ENCODE assay signal across 20 mouse cellular contexts in genomic region chr11:109060527-109060908, GRCm38 (mm10).
DNase-seq lines count a peak whose midpoint lies in the region; ATAC-seq and TF ChIP-seq lines count a peak whose summit lies in the region.
"Had no signal": no experiment of that assay in that cellular context is flagged by ENCODE, and none has a peak within 500 bp of the region (broad histone marks: within the 10 kb centered on the region; RNA-seq: fewer than 3 reads in every experiment).

No protein-coding gene starts in this region.

- H3K27ac ChIP-seq in lung, postnatal 0 days (ENCODE audit: low read length) = peak overlapping the region; percentile 76
- H3K27ac ChIP-seq in midbrain, embryonic 11.5 days (ENCODE audit: low read depth, low read length) = no peak overlapping the region
- H3K27ac ChIP-seq: forebrain, embryonic 13.5 days; limb, embryonic 10.5 days had no signal

- no peak overlapping the region for H3K4me2 ChIP-seq in lung, postnatal 0 days (replicated peaks; ENCODE audit: low read depth, low read length)
- H3K4me2 ChIP-seq in midbrain, embryonic 11.5 days = no peak overlapping the region
- H3K4me2 ChIP-seq: forebrain, embryonic 13.5 days; liver, embryonic 11.5 days had no signal

- DNase-seq in adrenal gland, postnatal 10 days = peak; percentile 51
- no peak for DNase-seq in adrenal gland, postnatal 25 days
- DNase-seq in adrenal gland, postnatal 36 days = peak; percentile 36 to 44
- peak; percentile 28 to 45 for DNase-seq in gastrocnemius, postnatal 4 days (ENCODE audit: low spot score in 2 of 2)
- DNase-seq in lung, postnatal 0 days (ENCODE audit: low spot score) = peak; percentile 93
- DNase-seq in T-cell, adult 2 months (ENCODE audit: low spot score) = no peak
- DNase-seq in right cerebral cortex, postnatal 14 days = no peak
- no peak for DNase-seq in midbrain, embryonic 11.5 days (ENCODE audit: low spot score, missing footprints)
- DNase-seq: cerebellum, adult 11-12 months; cerebellum, postnatal 25 days; layer of hippocampus, postnatal 36 days; midbrain, embryonic 14.5 days; retina, postnatal 1 day; thymus, adult 2 months had no signal

- H3K27me3 ChIP-seq in lung, postnatal 0 days (replicated peaks; ENCODE audit: insufficient read depth, low read length) = no peaks in the 10 kb centered on the region
- no peaks in the 10 kb centered on the region for H3K27me3 ChIP-seq in midbrain, embryonic 11.5 days (ENCODE audit: control insufficient read depth, insufficient read depth, low read length)
- H3K27me3 ChIP-seq: CH12.LX; forebrain, embryonic 13.5 days had no signal

- H3K36me3 ChIP-seq in lung, postnatal 0 days (ENCODE audit: insufficient read depth, low read length) = no peaks in the 10 kb centered on the region
- no peaks in the 10 kb centered on the region for H3K36me3 ChIP-seq in midbrain, embryonic 11.5 days (ENCODE audit: control insufficient read depth, insufficient read depth, low read length)
- H3K36me3 ChIP-seq: limb, embryonic 10.5 days had no signal

- no peak overlapping the region for H3K9ac ChIP-seq in lung, postnatal 0 days (replicated peaks; ENCODE audit: low read depth)
- no peak overlapping the region for H3K9ac ChIP-seq in midbrain, embryonic 11.5 days (ENCODE audit: low read length)
- H3K9ac ChIP-seq: forebrain, embryonic 13.5 days had no signal

- TF ChIP-seq EP300 in lung, postnatal 0 days (IDR thresholded peaks at IDR 0.05) = peak; percentile 76

- H3K4me1 ChIP-seq in lung, postnatal 0 days (ENCODE audit: insufficient read depth, low read depth, low read length) = no peaks in the 10 kb centered on the region
- no peaks in the 10 kb centered on the region for H3K4me1 ChIP-seq in midbrain, embryonic 11.5 days (ENCODE audit: control insufficient read depth, insufficient read depth, low read length)
- H3K4me1 ChIP-seq: forebrain, embryonic 13.5 days; limb, embryonic 10.5 days had no signal

- H3K4me3 ChIP-seq in lung, postnatal 0 days (ENCODE audit: low read depth, low read length) = no peak overlapping the region
- H3K4me3 ChIP-seq in midbrain, embryonic 11.5 days (ENCODE audit: low read depth, low read length) = no peak overlapping the region
- H3K4me3 ChIP-seq: forebrain, embryonic 13.5 days; limb, embryonic 10.5 days had no signal

- ATAC-seq in lung, postnatal 0 days = peak; percentile 92
- ATAC-seq in midbrain, embryonic 11.5 days (ENCODE audit: low FRiP score) = no peak
- ATAC-seq: forebrain, embryonic 13.5 days; hindbrain, embryonic 16.5 days; intestine, postnatal 0 days had no signal

- no peaks in the 10 kb centered on the region for H3K9me3 ChIP-seq in lung, postnatal 0 days (ENCODE audit: low read length)
- no peaks in the 10 kb centered on the region for H3K9me3 ChIP-seq in midbrain, embryonic 11.5 days (ENCODE audit: control insufficient read depth, low read length)
- H3K9me3 ChIP-seq: forebrain, embryonic 13.5 days; limb, embryonic 10.5 days had no signal

- WGBS in lung, postnatal 0 days = 40% methylated on average over 3 of the region's 3 CpGs
- WGBS in midbrain, embryonic 11.5 days = 90% methylated on average over 3 of the region's 3 CpGs

- no peak; the same call in 1 of the 2 replicates for TF ChIP-seq CTCF in lung, postnatal 0 days (IDR thresholded peaks at IDR 0.05)

Comparison
In these comparisons a context has a peak if more than half of its experiments do, and no peak if none do; other contexts are left out.
1. DNase-seq: peak in adrenal gland, postnatal 10 days (single experiment), adrenal gland, postnatal 36 days (2 of 2), gastrocnemius, postnatal 4 days (2 of 2) and lung, postnatal 0 days (single experiment); none in adrenal gland, postnatal 25 days (single experiment), T-cell, adult 2 months (single experiment), right cerebral cortex, postnatal 14 days (single experiment) and midbrain, embryonic 11.5 days (single experiment).